Mouse (Mus musculus) heart, postnatal 0 days (tissue): ENCODE measurements around the gene Arid2. TPM values are rescaled to one million over a fixed set of nuclear protein-coding genes. Genes with fewer than 3 reads are reported as not detected.

Experiments
- ATAC-seq: fragments of 200-750 bp; cut with Nextera tagmentation; 2 replicates; pipeline ENCODE4 v1.8.0; 2017; ENCODE audit warnings: low read depth, moderate number of reproducible peaks, moderate library complexity; ENCODE audit not compliant: insufficient read depth
- DNase-seq: peaks from one replicate; pipeline ENCODE4 v3.0.0-alpha.2; 2016; ENCODE audit warnings: low spot score
- H3K27ac ChIP-seq: fragments of 300-500 bp; sonication (generic); 2 replicates; pipeline ENCODE4 v1.5.1; 2014; ENCODE audit warnings: low read depth, mild to moderate bottlenecking
- H3K27me3 ChIP-seq: fragments of 300-500 bp; sonication (generic); 2 replicates; pipeline ENCODE4 v1.6.1; 2014; ENCODE audit warnings: low read length, mixed read lengths; ENCODE audit not compliant: control insufficient read depth, insufficient read depth
- H3K36me3 ChIP-seq: fragments of 300-500 bp; sonication (generic); replicated peaks from 2 replicates; pipeline ENCODE4 v1.6.1; 2014; ENCODE audit warnings: low read length, mixed read lengths; ENCODE audit not compliant: control insufficient read depth, insufficient read depth
- H3K4me1 ChIP-seq: fragments of 300-500 bp; sonication (generic); 2 replicates; pipeline ENCODE4 v1.6.1; 2014; ENCODE audit warnings: antibody characterized with exemption; ENCODE audit not compliant: control insufficient read depth, insufficient read depth
- H3K4me2 ChIP-seq: fragments of 300-500 bp; sonication (generic); 2 replicates; pipeline ENCODE4 v1.6.1; 2014; ENCODE audit warnings: low read depth, mild to moderate bottlenecking, low read length, moderate library complexity
- H3K4me3 ChIP-seq: fragments of 300-500 bp; sonication (generic); 2 replicates; pipeline ENCODE4 v1.5.1; 2014; ENCODE audit warnings: low read depth, low read length
- H3K9ac ChIP-seq: fragments of 300-500 bp; sonication (generic); replicated peaks from 2 replicates; pipeline ENCODE4 v1.6.1; 2014; ENCODE audit warnings: low read depth, low read length, mixed read lengths
- H3K9me3 ChIP-seq: fragments of 300-500 bp; sonication (generic); replicated peaks from 2 replicates; pipeline ENCODE4 v1.6.1; 2016; ENCODE audit warnings: low read length; ENCODE audit not compliant: control insufficient read depth
- CTCF ChIP-seq: IDR thresholded peaks from 2 replicates; pipeline ENCODE4 v1.5.1; 2016; ENCODE audit warnings: antibody characterized with exemption, control low read depth, low read depth
- EP300 ChIP-seq: IDR thresholded peaks from 2 replicates; pipeline ENCODE4 v1.6.1; 2016; ENCODE audit warnings: antibody characterized with exemption, low read depth
- whole genome bisulfite sequencing: fragments of 180-500 bp; shearing (Covaris S2); extraction: QIAGEN DNeasy Blood & Tissue Kit; methylation state at CpG from one replicate; pipeline ENCODE4 v1.1.7; 2014; 5-methylcytosine and 5-hydroxymethylcytosine counted together
- polyA plus RNA-seq: library from polyadenylated mRNA; unstranded; fragments of >200 nt; fragmentation: Nextera tagmentation; extraction: Ambion mirVana; gene quantifications from 2 replicates; pipeline ENCODE4 v1.2.1, GENCODE M21; 2015
- total RNA-seq: library from RNA; depleted of rRNA; stranded (reverse); fragments of >200 nt; gene quantifications from 2 replicates; pipeline ENCODE4 v1.2.3, GENCODE M21; 2014; ENCODE audit warnings: low replicate concordance

Arid2 gene
- total and polyA plus RNA-seq, 2 experiments from 2014 or later: 8.2 to 28.4 TPM

GRCm38 (mm10) chr15:96283141-96283540 lies 4.2 kb upstream of the Arid2 start:
- H3K9me3 ChIP-seq: no peaks in the 10 kb centered on the region
- peak overlapping the region; percentile 73 for H3K4me2 ChIP-seq
- H3K27me3 ChIP-seq: no peaks in the 10 kb centered on the region
- WGBS: 60% methylated on average over 8 of the region's 8 CpGs
- DNase-seq (no peak), ATAC-seq (no peak)
- H3K36me3 ChIP-seq: peaks cover 11% of the 10 kb centered on the region
- H3K4me3 ChIP-seq: peak overlapping the region; percentile 93
- no peak overlapping the region; the same call in 1 of the 2 replicates for H3K9ac ChIP-seq
- TF ChIP-seq CTCF: no peak
- TF ChIP-seq EP300: no peak
- H3K4me1 ChIP-seq: peaks cover 17% of the 10 kb centered on the region
- H3K27ac ChIP-seq: 0 out of 2 replicates have a peak overlapping the region, but pooled peaks have one; percentile 100

- H3K9ac ChIP-seq: peak overlapping the region; percentile 97
- H3K4me1 ChIP-seq: peaks cover 17% of the 10 kb centered on the region
- H3K4me2 ChIP-seq: peak overlapping the region; percentile 73
- WGBS: 3% methylated on average over 11 of the region's 11 CpGs
- peak overlapping the region; percentile 93 for H3K4me3 ChIP-seq
- H3K27ac ChIP-seq: peak overlapping the region; percentile 100
- DNase-seq (no peak), ATAC-seq (no peak)
- no peaks in the 10 kb centered on the region for H3K27me3 ChIP-seq
- H3K9me3 ChIP-seq: no peaks in the 10 kb centered on the region
- H3K36me3 ChIP-seq: peaks cover 4% of the 10 kb centered on the region; the same call in 1 of the 2 replicates
- TF ChIP-seq CTCF: peak; percentile 49
- 0 out of 2 replicates have a peak, but pooled peaks have one; percentile 27 for TF ChIP-seq EP300
Measured at GRCm38 (mm10) chr15:96283920-96284431, 3.3 kb upstream of the Arid2 start.

DNA sequence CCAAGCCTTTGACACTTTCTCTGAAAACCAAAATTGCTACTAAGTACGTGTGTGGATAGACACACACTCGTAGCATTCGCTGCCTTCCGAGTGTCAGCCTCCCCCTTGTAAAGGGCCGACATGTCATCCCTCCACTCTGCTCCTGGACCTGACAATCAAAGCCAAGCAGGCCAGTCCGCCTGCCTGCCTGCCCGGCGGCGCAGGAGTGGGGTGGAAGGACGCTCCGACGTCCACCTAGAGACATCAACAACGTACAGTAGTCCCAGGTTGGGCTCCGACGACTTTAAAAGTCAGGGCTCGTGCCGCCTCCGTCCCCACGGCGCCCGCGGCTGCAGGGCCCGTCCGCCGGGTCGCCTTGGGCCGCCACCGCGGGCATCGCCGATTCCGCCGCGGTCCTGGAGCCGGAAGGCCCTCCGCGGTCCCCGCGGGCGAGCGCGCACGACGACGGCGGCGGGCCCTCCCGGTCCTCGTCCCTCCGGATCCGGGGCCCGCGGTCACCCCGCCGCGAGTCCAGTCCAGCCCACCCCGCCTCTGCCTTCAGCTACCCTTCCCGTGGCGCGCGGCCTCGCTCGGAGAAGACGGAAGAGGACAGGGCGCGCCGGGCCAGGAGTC lies 2.5 kb upstream of the Arid2 start:
- Histone ChIP-seq H3K9me3 (no peaks in the 10 kb centered on the region), H3K9ac (peak overlapping the region; percentile 97), H3K4me2 (peak overlapping the region; percentile 73), H3K36me3 (no peaks in the 10 kb centered on the region), H3K27me3 (no peaks in the 10 kb centered on the region), H3K27ac (peak overlapping the region; percentile 100), H3K4me1 (peaks cover 13% of the 10 kb centered on the region), H3K4me3 (peak overlapping the region; percentile 93)
- ATAC-seq (peak; percentile 6), DNase-seq (no peak)
- TF ChIP-seq CTCF: no peak
- no peak for TF ChIP-seq EP300
- WGBS: under 1% methylated on average over 57 of the region's 67 CpGs

DNA sequence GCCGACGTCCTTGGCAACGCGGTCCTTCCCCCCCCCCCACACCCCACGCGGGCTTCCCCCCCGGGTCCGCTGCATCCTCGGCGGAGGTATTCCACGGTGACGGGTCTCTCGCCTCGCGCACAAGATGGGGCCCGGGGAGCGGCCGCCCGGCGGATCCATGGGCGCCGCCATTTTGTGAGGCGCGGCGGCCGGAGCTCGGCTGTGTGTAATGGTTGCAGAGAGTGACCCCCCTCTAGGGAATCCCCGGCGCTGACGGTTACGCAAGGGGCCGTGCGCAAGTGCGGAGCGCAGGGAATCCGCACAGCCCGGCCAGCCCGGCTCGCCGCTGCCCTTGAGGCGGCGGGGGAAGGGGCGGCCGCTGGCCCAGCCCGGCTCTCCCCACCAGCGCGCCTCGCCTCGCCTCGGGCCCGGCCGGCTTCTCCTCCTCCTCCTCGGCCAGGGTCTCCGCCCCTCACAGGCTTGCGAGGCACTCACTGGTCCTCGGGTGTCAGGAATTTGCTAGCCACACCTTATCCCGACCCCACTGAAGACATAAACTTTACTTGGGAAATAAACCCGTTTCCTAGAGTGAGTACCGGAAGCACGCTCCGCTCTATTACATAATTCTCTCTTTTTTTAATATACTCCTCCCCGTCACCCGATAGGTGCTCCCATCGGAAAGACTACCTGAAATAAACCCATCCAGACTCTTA lies 1.8 kb upstream of the Arid2 start:
- peak overlapping the region; percentile 93 for H3K4me3 ChIP-seq
- H3K27ac ChIP-seq: peak overlapping the region; percentile 100
- ATAC-seq (peak; percentile 75), DNase-seq (peak; percentile 91)
- peak overlapping the region; percentile 97 for H3K9ac ChIP-seq
- H3K36me3 ChIP-seq: no peaks in the 10 kb centered on the region
- H3K9me3 ChIP-seq: no peaks in the 10 kb centered on the region
- H3K27me3 ChIP-seq: no peaks in the 10 kb centered on the region
- WGBS: under 1% methylated on average over 43 of the region's 64 CpGs
- H3K4me2 ChIP-seq: peak overlapping the region; percentile 73
- TF ChIP-seq CTCF (no peak), EP300 (peak; percentile 54)
- H3K4me1 ChIP-seq: peaks cover 16% of the 10 kb centered on the region

- TF ChIP-seq EP300 (no peak), CTCF (peak; percentile 40)
- peak overlapping the region; percentile 93 for H3K4me3 ChIP-seq
- peak overlapping the region; percentile 73 for H3K4me2 ChIP-seq
- ATAC-seq (peak; percentile 75), DNase-seq (peak; percentile 94)
- H3K27ac ChIP-seq: peak overlapping the region; percentile 100
- H3K4me1 ChIP-seq: peaks cover 9% of the 10 kb centered on the region; the same call in 1 of the 2 replicates
- no peaks in the 10 kb centered on the region for H3K36me3 ChIP-seq
- under 1% methylated on average over 50 of the region's 72 CpGs for WGBS
- no peaks in the 10 kb centered on the region for H3K9me3 ChIP-seq
- H3K9ac ChIP-seq: peak overlapping the region; percentile 97
- no peaks in the 10 kb centered on the region for H3K27me3 ChIP-seq
Measured at GRCm38 (mm10) chr15:96286015-96286934, 1.0 kb upstream of the Arid2 start.
